Mouse (Mus musculus): ENCODE data around the gene Trim71.

DNA sequence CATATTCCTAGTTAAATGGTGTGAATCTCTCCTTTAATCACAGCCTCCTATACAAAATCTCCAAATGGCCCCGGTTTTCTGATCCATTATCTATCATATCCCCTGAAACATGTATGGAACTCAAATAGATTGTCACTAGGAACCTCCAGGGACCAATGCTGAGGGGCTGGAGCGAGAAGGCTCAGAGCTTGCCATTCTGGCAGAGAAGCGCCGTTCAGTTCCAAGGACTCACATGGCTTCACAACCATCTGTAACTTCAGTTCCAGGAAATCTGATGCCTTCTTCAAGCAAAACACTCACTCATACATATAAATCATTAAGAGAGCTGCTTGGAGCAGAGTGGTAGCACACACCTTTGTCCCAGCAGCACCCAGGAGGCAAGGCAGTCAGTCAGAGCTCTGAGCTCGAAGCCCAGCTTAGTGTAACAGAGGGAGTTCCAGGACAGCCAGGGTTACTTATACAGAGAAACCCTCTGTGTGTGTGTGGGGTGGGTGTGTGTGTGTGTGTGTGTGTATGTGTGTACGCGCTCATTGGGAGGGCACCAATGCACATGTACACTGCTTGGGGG is 25.1 kb downstream of the Trim71 start:
- no peak for TF ChIP-seq GATA1 (IDR thresholded peaks at IDR 0.05; ENCODE audit: borderline replicate concordance, low read length)
- no peak for TF ChIP-seq FLI1 (IDR thresholded peaks at IDR 0.05; ENCODE audit: low read length)
